Mouse (Mus musculus) intestine, postnatal 0 days (tissue): Measurements from ENCODE around the gene Hist1h3g. TPM values are rescaled to one million over a fixed set of nuclear protein-coding genes. Genes with fewer than 3 reads are reported as not detected.

ENCODE experiments used
- ATAC-seq: fragments of 200-750 bp; cut with Nextera tagmentation; 2 replicates; pipeline ENCODE4 v1.8.0; 2017; ENCODE audit warnings: mild to moderate bottlenecking, moderate TSS enrichment, moderate library complexity
- H3K27ac ChIP-seq: fragments of 300-500 bp; sonication (generic); 2 replicates; pipeline ENCODE4 v1.5.1; 2014; ENCODE audit warnings: mild to moderate bottlenecking, low read depth, low read length, moderate library complexity
- H3K27me3 ChIP-seq: fragments of 300-500 bp; sonication (generic); replicated peaks from 2 replicates; pipeline ENCODE4 v1.6.1; 2014; ENCODE audit warnings: low read length, mixed read lengths; ENCODE audit not compliant: control insufficient read depth, insufficient read depth
- H3K36me3 ChIP-seq: fragments of 300-500 bp; sonication (generic); 2 replicates; pipeline ENCODE4 v1.6.1; 2014; ENCODE audit warnings: mild to moderate bottlenecking, moderate library complexity; ENCODE audit not compliant: control insufficient read depth, insufficient read depth
- H3K4me1 ChIP-seq: fragments of 300-500 bp; sonication (generic); replicated peaks from 2 replicates; pipeline ENCODE4 v1.6.1; 2014; ENCODE audit warnings: antibody characterized with exemption, low read length, mixed read lengths; ENCODE audit not compliant: control insufficient read depth, insufficient read depth
- H3K4me2 ChIP-seq: fragments of 300-500 bp; sonication (generic); replicated peaks from 2 replicates; pipeline ENCODE4 v1.6.1; 2014; ENCODE audit warnings: low read depth, mild to moderate bottlenecking, moderate library complexity
- H3K4me3 ChIP-seq: fragments of 300-500 bp; sonication (generic); 2 replicates; pipeline ENCODE4 v1.5.1; 2014; ENCODE audit warnings: low read depth, low read length
- H3K9ac ChIP-seq: fragments of 300-500 bp; sonication (generic); 2 replicates; pipeline ENCODE4 v1.6.1; 2014; ENCODE audit warnings: mild to moderate bottlenecking, low read depth, low read length
- H3K9me3 ChIP-seq: fragments of 300-500 bp; sonication (generic); 2 replicates; pipeline ENCODE4 v1.6.1; 2016; ENCODE audit warnings: mixed run types; ENCODE audit not compliant: control insufficient read depth
- CTCF ChIP-seq: sonication (generic); IDR thresholded peaks from 2 replicates; pipeline ENCODE4 v1.5.1; 2016; ENCODE audit warnings: low read depth, mild to moderate bottlenecking, control low read depth, antibody characterized with exemption, moderate library complexity
- WGBS: fragments of 180-500 bp; shearing (Covaris S2); extraction: QIAGEN DNeasy Blood & Tissue Kit; methylation state at CpG from one replicate; pipeline ENCODE4 v1.1.7; 2014; 5-methylcytosine and 5-hydroxymethylcytosine counted together
- polyA plus RNA-seq: library from polyadenylated mRNA; unstranded; fragments of >200 nt; fragmentation: Nextera tagmentation; extraction: Ambion mirVana; gene quantifications from 2 replicates; pipeline ENCODE4 v1.2.1, GENCODE M21; 2015

The Hist1h3g gene
- polyA plus RNA-seq, 1 experiment from 2014 or later, result 2.1 TPM

DNA sequence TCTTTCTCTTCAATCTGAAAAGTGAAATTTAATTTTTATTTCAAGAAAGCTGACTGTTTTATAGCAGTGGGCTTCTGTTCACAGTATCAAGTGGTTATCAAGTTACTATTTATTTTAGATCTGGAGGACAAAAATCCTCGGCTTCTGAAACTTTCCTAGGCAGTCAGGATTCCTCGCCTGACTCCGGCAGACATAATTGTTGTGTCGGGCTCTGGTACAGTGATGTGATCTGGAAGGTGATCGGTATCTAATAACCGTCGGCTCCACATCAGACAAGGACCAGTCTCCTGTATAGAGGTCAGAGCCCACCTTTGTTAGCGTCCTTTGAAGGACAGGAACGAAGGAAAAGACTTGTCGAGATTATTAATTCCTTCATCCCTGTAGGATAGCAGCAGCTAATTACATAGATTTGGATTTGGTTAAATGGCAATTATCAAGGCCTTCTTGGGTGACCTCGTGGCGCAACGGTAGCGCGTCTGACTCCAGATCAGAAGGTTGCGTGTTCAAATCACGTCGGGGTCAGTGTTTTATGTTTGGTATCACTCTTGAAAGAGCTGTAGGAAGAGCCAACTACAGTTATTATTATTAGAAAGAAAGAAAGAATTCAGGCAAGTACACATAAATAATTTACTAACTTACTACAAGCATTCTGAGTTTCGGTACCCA is 37.4 kb upstream of the Hist1h3g start:
- peak overlapping the region; percentile 62 for H3K4me2 ChIP-seq
- no peak for ATAC-seq

GRCm38 (mm10) chr13:23498653-23499052 is 36.6 kb upstream of the Hist1h3g start:
- H3K4me3 ChIP-seq, result peak overlapping the region; percentile 32
- WGBS, result 13% methylated on average over 10 of the region's 10 CpGs
- no peaks in the 10 kb centered on the region for H3K27me3 ChIP-seq
- no peak overlapping the region for H3K27ac ChIP-seq
- H3K4me2 ChIP-seq, result peak overlapping the region; percentile 62
- no peak for TF ChIP-seq CTCF
- no peaks in the 10 kb centered on the region for H3K36me3 ChIP-seq
- H3K9ac ChIP-seq, result no peak overlapping the region
- no peaks in the 10 kb centered on the region; the same call in 1 of the 2 replicates for H3K4me1 ChIP-seq
- no peaks in the 10 kb centered on the region for H3K9me3 ChIP-seq
- no peak for ATAC-seq

More for the DNA sequence above, 37.4 kb upstream of the Hist1h3g start:
- no peaks in the 10 kb centered on the region for H3K9me3 ChIP-seq
- TF ChIP-seq CTCF, result no peak
- no peaks in the 10 kb centered on the region for H3K27me3 ChIP-seq
- no peak overlapping the region for H3K27ac ChIP-seq
- WGBS, result 14% methylated on average over 19 of the region's 19 CpGs
- no peaks in the 10 kb centered on the region for H3K36me3 ChIP-seq
- peak overlapping the region; percentile 32 for H3K4me3 ChIP-seq
- H3K9ac ChIP-seq, result no peak overlapping the region
- H3K4me1 ChIP-seq, result no peaks in the 10 kb centered on the region; the same call in 1 of the 2 replicates

- Histone ChIP-seq H3K27me3 (no peaks in the 10 kb centered on the region), H3K4me3 (no peak overlapping the region), H3K4me2 (no peak overlapping the region), H3K36me3 (no peaks in the 10 kb centered on the region), H3K27ac (no peak overlapping the region), H3K9ac (no peak overlapping the region), H3K9me3 (no peaks in the 10 kb centered on the region), H3K4me1 (no peaks in the 10 kb centered on the region; the same call in 1 of the 2 replicates)
- ATAC-seq, result no peak
- WGBS, result 33% methylated on average over 7 of the region's 7 CpGs
- no peak for TF ChIP-seq CTCF
Observed at GRCm38 (mm10) chr13:23499943-23500342, 35.3 kb upstream of the Hist1h3g start.

- no peaks in the 10 kb centered on the region for H3K36me3 ChIP-seq
- peak; percentile 74 for ATAC-seq
- no peaks in the 10 kb centered on the region for H3K27me3 ChIP-seq
- no peak overlapping the region for H3K4me3 ChIP-seq
- WGBS, result 8% methylated on average over 17 of the region's 17 CpGs
- H3K4me1 ChIP-seq, result peaks cover under 1% of the 10 kb centered on the region; the same call in 1 of the 2 replicates
- H3K27ac ChIP-seq, result no peak overlapping the region
- no peak overlapping the region for H3K9ac ChIP-seq
- no peaks in the 10 kb centered on the region for H3K9me3 ChIP-seq
- H3K4me2 ChIP-seq, result 0 out of 2 replicates have a peak overlapping the region, but pooled peaks have one; percentile 6
- no peak for TF ChIP-seq CTCF
Observed at GRCm38 (mm10) chr13:23500424-23501200, 34.6 kb upstream of the Hist1h3g start.

DNA sequence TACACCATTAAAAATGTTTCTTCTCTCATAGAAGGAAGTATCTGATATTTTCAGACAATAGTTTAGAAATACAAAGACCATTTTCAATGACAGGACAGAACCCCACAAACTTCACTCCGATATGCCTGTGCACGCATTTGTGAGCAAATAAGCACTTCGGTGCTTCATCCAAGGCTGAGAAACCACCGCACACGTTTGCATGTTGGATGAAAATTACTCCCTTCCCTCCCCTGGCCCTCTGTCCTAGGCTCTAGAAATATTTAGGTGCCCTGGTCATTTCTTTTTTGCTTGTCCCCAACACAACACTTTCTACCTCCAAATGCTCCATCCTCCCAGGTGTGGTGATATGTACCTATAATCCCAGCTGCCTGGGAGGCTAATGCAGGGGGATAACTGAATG is 33.7 kb upstream of the Hist1h3g start:
- H3K4me3 ChIP-seq, result no peak overlapping the region
- no peaks in the 10 kb centered on the region for H3K9me3 ChIP-seq
- peak overlapping the region; percentile 6; the same call in 1 of the 2 replicates for H3K4me2 ChIP-seq
- WGBS, result 37% methylated on average over 5 of the region's 5 CpGs
- peaks cover 5% of the 10 kb centered on the region; the same call in 1 of the 2 replicates for H3K4me1 ChIP-seq
- no peaks in the 10 kb centered on the region for H3K27me3 ChIP-seq
- H3K36me3 ChIP-seq, result no peaks in the 10 kb centered on the region
- H3K27ac ChIP-seq, result no peak overlapping the region
- TF ChIP-seq CTCF, result no peak
- H3K9ac ChIP-seq, result no peak overlapping the region
- no peak for ATAC-seq

DNA sequence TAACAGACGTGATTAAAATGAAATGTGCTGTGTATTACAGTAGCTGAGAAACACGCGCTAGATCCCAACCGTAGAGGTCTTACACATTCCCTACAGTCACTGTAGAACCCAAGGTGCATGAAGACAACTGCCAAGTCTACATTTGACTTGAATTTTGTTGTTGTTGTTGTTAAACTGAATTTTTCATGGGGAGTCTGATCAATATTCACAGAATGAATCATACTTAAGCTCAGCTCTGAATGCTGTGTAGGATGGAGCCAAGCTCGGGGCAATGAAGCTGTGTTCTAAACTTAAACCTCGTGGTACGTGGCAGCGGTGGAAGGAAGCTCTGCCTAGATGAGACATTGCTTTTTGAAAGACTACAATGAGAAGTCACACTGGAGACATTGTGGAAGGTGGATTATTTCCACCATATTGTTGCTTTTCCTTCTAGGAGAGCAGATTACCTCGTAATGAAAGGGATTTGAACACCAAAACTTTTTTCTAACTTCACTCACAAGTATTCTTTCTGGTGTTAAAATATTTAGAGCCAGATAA is 33.1 kb upstream of the Hist1h3g start:
- no peak overlapping the region for H3K9ac ChIP-seq
- 49% methylated on average over 9 of the region's 9 CpGs for WGBS
- H3K36me3 ChIP-seq, result no peaks in the 10 kb centered on the region
- no peaks in the 10 kb centered on the region for H3K9me3 ChIP-seq
- H3K27me3 ChIP-seq, result no peaks in the 10 kb centered on the region
- H3K4me2 ChIP-seq, result 0 out of 2 replicates have a peak overlapping the region, but pooled peaks have one; percentile 6
- no peak overlapping the region for H3K4me3 ChIP-seq
- TF ChIP-seq CTCF, result no peak
- H3K4me1 ChIP-seq, result peaks cover 5% of the 10 kb centered on the region; the same call in 1 of the 2 replicates
- H3K27ac ChIP-seq, result no peak overlapping the region
- ATAC-seq, result no peak
